Mouse (Mus musculus): ENCODE results near the gene Trip12.

GRCm38 (mm10) chr1:84860360-84861254, 20.3 kb upstream of the Trip12 start:
- TF ChIP-seq CTCF (IDR thresholded peaks at IDR 0.05; ENCODE audit: extremely low read depth, insufficient read length, insufficient replicate concordance, low read depth, low read length) (no peak), POLR2A (IDR thresholded peaks at IDR 0.05; ENCODE audit: low read depth, low read length) (no peak)

Measured in small intestine, adult 2 months (tissue).